Mouse (Mus musculus) bone marrow macrophage, adult 2 months (primary cell): ENCODE results near the gene Sipa1l3. TPM values are rescaled to one million over a fixed set of nuclear protein-coding genes. Genes with fewer than 3 reads are reported as not detected.

Experiments used
- H3K27ac ChIP-seq: 2 replicates; pipeline ENCODE4 v1.5.1; 2012; ENCODE audit warnings: low read depth, low read length; ENCODE audit not compliant: insufficient read depth
- H3K4me1 ChIP-seq: 2 replicates; pipeline ENCODE4 v1.6.1; 2012; ENCODE audit warnings: low read length; ENCODE audit not compliant: control insufficient read depth, insufficient read depth
- H3K4me3 ChIP-seq: 2 replicates; pipeline ENCODE4 v1.5.1; 2012; ENCODE audit warnings: mild to moderate bottlenecking, low read length, moderate library complexity; ENCODE audit not compliant: insufficient read depth
- CTCF ChIP-seq: IDR thresholded peaks from 2 replicates; pipeline ENCODE4 v1.5.1; 2012; ENCODE audit warnings: low read depth, mild to moderate bottlenecking, low read length, moderate library complexity
- POLR2A ChIP-seq: IDR thresholded peaks from 2 replicates; pipeline ENCODE4 v1.6.1; 2012; ENCODE audit warnings: mild to moderate bottlenecking, low read depth, low read length, borderline replicate concordance
- polyA plus RNA-seq: library from polyadenylated mRNA; stranded (reverse); fragments of >200 nt; gene quantifications from 2 replicates; pipeline ENCODE4 v1.2.4, GENCODE M21; 2012; ENCODE audit not compliant: missing spikeins, insufficient read depth, insufficient read length

Sipa1l3 gene
- polyA plus RNA-seq, 1 experiment, result 23.4 TPM

GRCm38 (mm10) chr7:29418231-29418630, 100.2 kb downstream of the Sipa1l3 start:
- no peak overlapping the region for H3K27ac ChIP-seq
- TF ChIP-seq CTCF (no peak), POLR2A (no peak)
- H3K4me1 ChIP-seq, result peaks cover 29% of the 10 kb centered on the region
- H3K4me3 ChIP-seq, result no peak overlapping the region

GRCm38 (mm10) chr7:29417332-29418069, 100.9 kb downstream of the Sipa1l3 start:
- Histone ChIP-seq H3K4me3 (no peak overlapping the region), H3K27ac (no peak overlapping the region), H3K4me1 (peaks cover 28% of the 10 kb centered on the region)
- no peak for TF ChIP-seq CTCF
- no peak for TF ChIP-seq POLR2A

GRCm38 (mm10) chr7:29416906-29417305, 101.5 kb downstream of the Sipa1l3 start:
- H3K4me1 ChIP-seq, result peaks cover 22% of the 10 kb centered on the region
- TF ChIP-seq CTCF (no peak), POLR2A (no peak)
- no peak overlapping the region for H3K4me3 ChIP-seq
- H3K27ac ChIP-seq, result no peak overlapping the region

DNA sequence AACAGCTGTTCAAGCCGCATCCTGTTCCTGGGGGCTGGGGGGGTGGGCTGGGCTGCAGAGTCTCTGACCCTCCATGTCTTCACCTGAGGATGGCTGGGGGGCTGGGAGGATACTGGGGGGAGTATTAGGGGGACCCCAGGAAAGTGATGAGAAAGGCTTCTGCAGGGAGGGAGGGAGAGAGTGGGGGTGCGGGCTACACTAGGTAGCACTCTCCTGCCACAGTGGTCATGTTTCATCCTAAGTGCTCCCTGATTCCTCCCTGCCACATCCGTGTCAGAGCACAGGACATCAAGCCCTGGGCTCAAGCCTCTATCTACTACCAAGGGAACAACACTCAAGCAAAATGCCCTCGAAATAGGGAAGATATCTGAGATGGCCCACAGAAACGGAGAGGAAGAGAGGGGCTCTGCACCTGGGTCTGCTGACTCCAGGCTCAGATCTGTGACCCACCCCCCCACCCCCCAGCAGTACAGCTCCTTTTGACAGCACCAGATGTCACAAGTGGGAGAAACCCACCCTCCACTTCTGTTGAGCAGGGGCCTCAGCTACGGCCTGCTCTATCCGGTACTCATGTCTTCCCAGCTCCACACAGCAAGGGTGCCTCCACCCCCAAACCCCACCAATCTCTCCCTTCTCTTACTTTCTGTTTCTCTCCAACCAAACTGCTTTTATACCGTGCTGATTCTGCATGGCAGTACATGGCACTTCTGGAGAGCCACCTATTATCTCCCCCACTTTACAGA, 106.4 kb downstream of the Sipa1l3 start:
- peaks cover 3% of the 10 kb centered on the region; the same call in 1 of the 2 replicates for H3K4me1 ChIP-seq
- no peak for TF ChIP-seq POLR2A
- no peak for TF ChIP-seq CTCF
- H3K27ac ChIP-seq, result no peak overlapping the region
- no peak overlapping the region for H3K4me3 ChIP-seq

GRCm38 (mm10) chr7:29411216-29411816, 107.1 kb downstream of the Sipa1l3 start:
- Histone ChIP-seq H3K27ac (no peak overlapping the region), H3K4me3 (no peak overlapping the region), H3K4me1 (no peaks in the 10 kb centered on the region)
- no peak for TF ChIP-seq CTCF
- no peak for TF ChIP-seq POLR2A

- Histone ChIP-seq H3K4me3 (no peak overlapping the region), H3K27ac (no peak overlapping the region), H3K4me1 (no peaks in the 10 kb centered on the region)
- TF ChIP-seq POLR2A, result no peak
- no peak for TF ChIP-seq CTCF
Measured at GRCm38 (mm10) chr7:29410402-29410801, 108.0 kb downstream of the Sipa1l3 start.

DNA sequence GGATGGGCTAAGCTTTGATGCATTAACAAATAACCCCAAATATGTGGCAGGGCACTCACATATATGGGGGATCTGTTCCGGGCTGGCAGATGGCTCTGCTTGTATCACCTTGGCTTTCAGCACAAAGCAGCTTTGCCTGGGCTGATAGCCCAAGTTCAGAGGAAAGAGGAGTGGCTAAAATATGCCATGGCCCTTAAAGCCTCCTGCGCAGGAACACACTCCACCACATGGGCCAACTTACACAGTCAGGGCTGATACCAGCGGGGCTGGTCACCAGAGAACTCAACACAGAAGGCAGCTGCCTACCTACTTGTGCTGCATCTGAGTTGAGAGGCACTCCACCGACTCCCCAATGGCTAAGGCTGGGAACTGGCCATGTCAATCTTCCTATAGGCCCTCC, 111.6 kb downstream of the Sipa1l3 start:
- Histone ChIP-seq H3K4me1 (no peaks in the 10 kb centered on the region), H3K27ac (no peak overlapping the region), H3K4me3 (no peak overlapping the region)
- TF ChIP-seq POLR2A, result no peak
- no peak for TF ChIP-seq CTCF

GRCm38 (mm10) chr7:29404126-29404525, 114.3 kb downstream of the Sipa1l3 start:
- no peak overlapping the region for H3K4me3 ChIP-seq
- no peaks in the 10 kb centered on the region for H3K4me1 ChIP-seq
- TF ChIP-seq POLR2A, result no peak
- no peak for TF ChIP-seq CTCF
- no peak overlapping the region for H3K27ac ChIP-seq

- Histone ChIP-seq H3K4me1 (no peaks in the 10 kb centered on the region), H3K27ac (no peak overlapping the region), H3K4me3 (no peak overlapping the region)
- TF ChIP-seq POLR2A, result no peak
Measured at GRCm38 (mm10) chr7:29402015-29402414, 116.4 kb downstream of the Sipa1l3 start.

DNA sequence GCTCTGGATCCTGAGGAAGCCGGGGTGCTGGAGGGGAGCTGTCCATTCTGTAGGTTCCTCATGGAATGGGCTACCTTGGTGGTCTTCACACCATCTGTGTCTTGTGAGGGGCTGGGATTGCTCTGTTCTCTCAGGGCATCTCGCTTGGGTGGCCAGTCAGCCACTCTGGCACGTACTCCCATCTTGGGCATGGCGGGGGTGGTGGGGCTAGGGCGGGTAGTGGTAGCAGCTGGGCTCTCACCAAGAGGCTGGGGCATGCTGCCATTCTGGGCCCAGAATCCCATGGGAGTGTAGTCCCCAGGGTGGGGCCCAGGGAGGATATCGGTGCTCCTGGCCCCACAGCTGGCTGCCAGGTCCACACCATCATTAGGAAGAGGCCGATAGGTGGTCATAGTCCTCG, 118.0 kb downstream of the Sipa1l3 start:
- Histone ChIP-seq H3K4me3 (no peak overlapping the region), H3K4me1 (no peaks in the 10 kb centered on the region), H3K27ac (no peak overlapping the region)
- no peak for TF ChIP-seq POLR2A
- no peak for TF ChIP-seq CTCF
